Mouse (Mus musculus) E14TG2a.4 (cell line): ENCODE data around the gene Satb2.

Source experiments
- CTCF ChIP-seq: conservative IDR thresholded peaks from 2 replicates; pipeline ENCODE4 v1.5.1; 2014; ENCODE audit warnings: low read length
- NANOG ChIP-seq: IDR thresholded peaks from 2 replicates; pipeline ENCODE4 v1.6.1; 2014; ENCODE audit warnings: borderline replicate concordance, low read length, mixed read lengths

DNA sequence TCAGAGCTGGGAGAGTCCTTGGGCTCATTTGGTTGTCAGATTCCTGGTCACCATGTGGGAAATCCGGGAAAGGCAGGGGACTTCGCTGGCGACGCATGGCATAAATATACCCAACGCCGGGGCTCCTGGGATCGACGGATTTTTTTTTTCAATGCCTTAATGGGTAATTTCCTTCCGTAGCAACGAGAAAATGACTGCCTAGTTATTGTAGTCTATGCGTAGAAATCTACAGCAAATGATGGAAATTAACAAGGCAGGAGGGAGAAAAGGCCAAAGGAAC is 1.7 kb downstream of the Satb2 start:
- TF ChIP-seq CTCF = no peak
- no peak for TF ChIP-seq NANOG
